Mouse (Mus musculus): Measurements from ENCODE around the gene Gm20822.
"Not testable (repeated sequence)": the region's sequence is repeated elsewhere in the genome, so short reads cannot be mapped to it uniquely, and the experiment has no call there.

Gene Gm20822

DNA sequence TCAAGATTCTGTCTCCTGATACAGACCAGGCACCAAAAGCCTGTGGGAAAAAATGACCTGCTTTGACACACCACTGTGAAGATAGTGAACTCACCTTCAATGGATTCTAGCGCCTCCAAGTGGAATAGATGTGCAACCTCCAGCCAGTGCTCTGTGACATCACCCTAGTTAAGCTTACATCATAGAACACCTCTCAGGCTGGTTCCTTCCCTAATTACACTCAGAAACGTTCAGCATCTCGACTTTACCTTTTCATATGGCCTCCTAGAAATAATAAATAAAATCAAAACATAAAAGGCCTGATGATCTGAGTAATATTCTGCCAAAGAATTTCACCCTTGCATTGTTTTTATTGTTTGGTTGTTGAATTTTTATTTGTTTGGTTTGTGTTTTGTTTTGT, at the start of gene Gm20822:
TSS of gene Gm20822 (minus strand) at position 101 of the 400 bp plus-strand sequence.
- DNase-seq (ENCODE audit: low spot score in 2 of 2) = not testable (repeated sequence)

Data from cerebellum, postnatal 4 days (tissue).